ENCODE assay signal across 8 mouse cellular contexts in genomic region chr4:136206943-136207342, GRCm38 (mm10). TPM values are rescaled to one million over a fixed set of nuclear protein-coding genes. Genes with fewer than 3 reads are reported as not detected.
A peak's percentile ranks its signal among the peaks of the same experiment; 100 is the strongest.
DNase-seq lines count a peak whose midpoint lies in the region; ATAC-seq and TF ChIP-seq lines count a peak whose summit lies in the region.

No protein-coding gene starts in this region.

- no peaks in the 10 kb centered on the region for H3K9me3 ChIP-seq in embryonic facial prominence, embryonic 10.5 days
- H3K9me3 ChIP-seq in hindbrain, embryonic 11.5 days (ENCODE audit: control insufficient read depth, low read length), result no peaks in the 10 kb centered on the region
- no peaks in the 10 kb centered on the region for H3K9me3 ChIP-seq in midbrain, embryonic 13.5 days

- H3K4me3 ChIP-seq in layer of hippocampus, adult 2 months, result peak overlapping the region; percentile 72
- H3K4me3 ChIP-seq in embryonic facial prominence, embryonic 10.5 days, result peak overlapping the region; percentile 76
- H3K4me3 ChIP-seq in hindbrain, embryonic 11.5 days (ENCODE audit: low read depth, low read length), result peak overlapping the region; percentile 59
- peak overlapping the region; percentile 59 for H3K4me3 ChIP-seq in midbrain, embryonic 13.5 days (replicated peaks)

- 4% methylated on average over 6 of the region's 6 CpGs for WGBS in embryonic facial prominence, embryonic 10.5 days
- 6% methylated on average over 6 of the region's 6 CpGs for WGBS in hindbrain, embryonic 11.5 days
- WGBS in midbrain, embryonic 13.5 days, result 6% methylated on average over 6 of the region's 6 CpGs

- ATAC-seq in hindbrain, embryonic 11.5 days (ENCODE audit: low FRiP score), result 0 out of 2 replicates have a peak, but pooled peaks have one; percentile 8
- no peak for ATAC-seq in midbrain, embryonic 13.5 days

- peak overlapping the region; percentile 98 for H3K4me2 ChIP-seq in hindbrain, embryonic 11.5 days (replicated peaks; ENCODE audit: low read depth, low read length)
- H3K4me2 ChIP-seq in midbrain, embryonic 13.5 days (replicated peaks), result peak overlapping the region; percentile 98

- no peaks in the 10 kb centered on the region for H3K36me3 ChIP-seq in embryonic facial prominence, embryonic 10.5 days (replicated peaks)
- no peaks in the 10 kb centered on the region for H3K36me3 ChIP-seq in hindbrain, embryonic 11.5 days (ENCODE audit: control insufficient read depth, insufficient read depth, low read length)
- no peaks in the 10 kb centered on the region for H3K36me3 ChIP-seq in midbrain, embryonic 13.5 days

- peak overlapping the region; percentile 71 for H3K9ac ChIP-seq in hindbrain, embryonic 11.5 days (ENCODE audit: low read depth, low read length)
- peak overlapping the region; percentile 84 for H3K9ac ChIP-seq in midbrain, embryonic 13.5 days (replicated peaks)

- H3K4me1 ChIP-seq in embryonic facial prominence, embryonic 10.5 days, result peaks cover 37% of the 10 kb centered on the region
- peaks cover 4% of the 10 kb centered on the region for H3K4me1 ChIP-seq in hindbrain, embryonic 11.5 days (replicated peaks; ENCODE audit: control insufficient read depth, insufficient read depth, low read length)
- H3K4me1 ChIP-seq in midbrain, embryonic 13.5 days (replicated peaks), result peaks cover 13% of the 10 kb centered on the region

- peak overlapping the region; percentile 69 for H3K27ac ChIP-seq in layer of hippocampus, adult 2 months
- H3K27ac ChIP-seq in embryonic facial prominence, embryonic 10.5 days (replicated peaks), result peak overlapping the region; percentile 84
- no peak overlapping the region for H3K27ac ChIP-seq in hindbrain, embryonic 11.5 days (ENCODE audit: low read depth, low read length)
- no peak overlapping the region for H3K27ac ChIP-seq in midbrain, embryonic 13.5 days

- peaks cover 48% of the 10 kb centered on the region for H3K27me3 ChIP-seq in embryonic facial prominence, embryonic 10.5 days (replicated peaks; ENCODE audit: low read depth, poor library complexity, severe bottlenecking)
- H3K27me3 ChIP-seq in hindbrain, embryonic 11.5 days (ENCODE audit: control insufficient read depth, insufficient read depth, low read length), result no peaks in the 10 kb centered on the region
- H3K27me3 ChIP-seq in midbrain, embryonic 13.5 days, result peaks cover 8% of the 10 kb centered on the region; the same call in 1 of the 2 replicates

- TF ChIP-seq CTCF in layer of hippocampus, adult 2 months (conservative IDR thresholded peaks at IDR 0.05), result no peak

- intact Hi-C loops in left cerebral cortex, postnatal 25 days (cut with DNase I), result no loop called here

- no peak for DNase-seq in layer of hippocampus, adult 2 months (ENCODE audit: low spot score in 2 of 2)
- DNase-seq in layer of hippocampus, adult 9-11 months, result no peak
- no peak for DNase-seq in embryonic facial prominence, embryonic 10.5 days (ENCODE audit: low spot score)
- DNase-seq in hindbrain, embryonic 11.5 days (ENCODE audit: low spot score), result no peak
- no peak for DNase-seq in ovary, postnatal 36 days (ENCODE audit: low spot score)
- DNase-seq in left cerebral cortex, postnatal 25 days (ENCODE audit: low spot score in 2 of 2), result no peak
- no peak for DNase-seq in frontal cortex, postnatal 10 days (ENCODE audit: low spot score in 2 of 2)

RNA-seq across cellular contexts. Expression of gene Asap3, which starts 0.8 kb away (rescaled TPM):
- 1 to 10 TPM; 2.5 to 3.1 TPM for total RNA-seq in layer of hippocampus, adult 2 months (2021)
- polyA plus RNA-seq in embryonic facial prominence, embryonic 10.5 days (2016; fragmentation: Nextera tagmentation; extraction: Ambion mirVana), result 4.2 and 5.3 TPM in 2 replicates
- polyA plus RNA-seq in hindbrain, embryonic 11.5 days (2014; fragmentation: Nextera tagmentation; extraction: Ambion mirVana), result 2.5 and 3.3 TPM in 2 replicates
- 3.9 and 4.5 TPM in 2 replicates for polyA plus RNA-seq in midbrain, embryonic 13.5 days (2015; fragmentation: Nextera tagmentation; extraction: Ambion mirVana)
- total RNA-seq in left cerebral cortex, postnatal 25 days (2021), result 1 to 10 TPM; 3.1 to 3.2 TPM

RNA-seq across cellular contexts. Expression of gene E2f2, which starts 34.7 kb away (rescaled TPM):
- total RNA-seq in layer of hippocampus, adult 2 months (2021), result 1 to 10 TPM in 1 of 2 experiments, under 1 TPM in 1; 0.74 to 1.5 TPM
- 6.2 TPM in 2 replicates for polyA plus RNA-seq in embryonic facial prominence, embryonic 10.5 days (2016; fragmentation: Nextera tagmentation; extraction: Ambion mirVana)
- 5.5 and 6.2 TPM in 2 replicates for polyA plus RNA-seq in hindbrain, embryonic 11.5 days (2014; fragmentation: Nextera tagmentation; extraction: Ambion mirVana)
- polyA plus RNA-seq in midbrain, embryonic 13.5 days (2015; fragmentation: Nextera tagmentation; extraction: Ambion mirVana), result 3.8 and 4.0 TPM in 2 replicates
- 1 to 10 TPM in 1 of 2 experiments, under 1 TPM in 1; 0.66 to 1.2 TPM for total RNA-seq in left cerebral cortex, postnatal 25 days (2021)

RNA-seq across cellular contexts. Expression of gene Tcea3, which starts 40.6 kb away (rescaled TPM):
- not detected for total RNA-seq in layer of hippocampus, adult 2 months (2021)
- polyA plus RNA-seq in embryonic facial prominence, embryonic 10.5 days (2016; fragmentation: Nextera tagmentation; extraction: Ambion mirVana), result 0.83 and 0.97 TPM in 2 replicates
- 3.1 and 5.2 TPM in 2 replicates for polyA plus RNA-seq in hindbrain, embryonic 11.5 days (2014; fragmentation: Nextera tagmentation; extraction: Ambion mirVana)
- polyA plus RNA-seq in midbrain, embryonic 13.5 days (2015; fragmentation: Nextera tagmentation; extraction: Ambion mirVana), result 0.87 and 1.1 TPM in 2 replicates
- under 1 TPM; 0.57 to 0.76 TPM for total RNA-seq in left cerebral cortex, postnatal 25 days (2021)

Comparison
In these comparisons a context has a peak if more than half of its experiments do, and no peak if none do; other contexts are left out.
1. H3K27ac ChIP-seq: peak in layer of hippocampus, adult 2 months (single experiment) and embryonic facial prominence, embryonic 10.5 days (single experiment); none in hindbrain, embryonic 11.5 days (single experiment) and midbrain, embryonic 13.5 days (single experiment).
2. Peak in every context shown above with its lines, with median percentiles within 50 percentile points of each other: H3K4me3 ChIP-seq.